Mouse (Mus musculus): ENCODE results near the gene Stard7. TPM values are rescaled to one million over a fixed set of nuclear protein-coding genes. Genes with fewer than 3 reads are reported as not detected.

The Stard7 gene
- total and polyA plus RNA-seq, 2 experiments from 2014 or later = 104 to 151 TPM

GRCm38 (mm10) chr2:127304609-127305210, 34.7 kb downstream of the Stard7 start:
- no peak overlapping the region for H3K4me3 ChIP-seq (ENCODE audit: low read depth, low read length)
- H3K27me3 ChIP-seq (ENCODE audit: insufficient read depth, low read length) = no peaks in the 10 kb centered on the region
- no peak overlapping the region for H3K9ac ChIP-seq (replicated peaks; ENCODE audit: low read length, poor library complexity, severe bottlenecking)
- 90% methylated on average over 3 of the region's 3 CpGs for WGBS
- TF ChIP-seq CTCF (IDR thresholded peaks at IDR 0.05) = no peak
- no peak for DNase-seq (ENCODE audit: low spot score)
- peaks cover 13% of the 10 kb centered on the region; the same call in 1 of the 2 replicates for H3K36me3 ChIP-seq (ENCODE audit: insufficient read depth, low read length)
- H3K9me3 ChIP-seq (ENCODE audit: low read length) = no peaks in the 10 kb centered on the region
- no peaks in the 10 kb centered on the region for H3K4me1 ChIP-seq (ENCODE audit: insufficient read depth, low read length)
- ATAC-seq (ENCODE audit: low FRiP score) = no peak
- no peak overlapping the region for H3K4me2 ChIP-seq (ENCODE audit: low read depth, low read length, poor library complexity, severe bottlenecking)
- no peak overlapping the region for H3K27ac ChIP-seq (ENCODE audit: low read depth, low read length)

GRCm38 (mm10) chr2:127306123-127306522, 36.1 kb downstream of the Stard7 start:
- H3K27me3 ChIP-seq (ENCODE audit: insufficient read depth, low read length) = no peaks in the 10 kb centered on the region
- H3K4me1 ChIP-seq (ENCODE audit: insufficient read depth, low read length) = no peaks in the 10 kb centered on the region
- H3K9ac ChIP-seq (replicated peaks; ENCODE audit: low read length, poor library complexity, severe bottlenecking) = no peak overlapping the region
- no peak overlapping the region for H3K4me3 ChIP-seq (ENCODE audit: low read depth, low read length)
- no peaks in the 10 kb centered on the region for H3K9me3 ChIP-seq (ENCODE audit: low read length)
- ATAC-seq (ENCODE audit: low FRiP score) = no peak
- DNase-seq (ENCODE audit: low spot score) = no peak
- H3K36me3 ChIP-seq (ENCODE audit: insufficient read depth, low read length) = peaks cover 5% of the 10 kb centered on the region; the same call in 1 of the 2 replicates
- TF ChIP-seq CTCF (IDR thresholded peaks at IDR 0.05) = peak; percentile 40
- no peak overlapping the region for H3K4me2 ChIP-seq (ENCODE audit: low read depth, low read length, poor library complexity, severe bottlenecking)
- H3K27ac ChIP-seq (ENCODE audit: low read depth, low read length) = no peak overlapping the region

GRCm38 (mm10) chr2:127307179-127307578, 37.2 kb downstream of the Stard7 start:
- no peak for ATAC-seq (ENCODE audit: low FRiP score)
- Histone ChIP-seq H3K4me1 (ENCODE audit: insufficient read depth, low read length) (no peaks in the 10 kb centered on the region), H3K9ac (replicated peaks; ENCODE audit: low read length, poor library complexity, severe bottlenecking) (no peak overlapping the region), H3K27me3 (ENCODE audit: insufficient read depth, low read length) (no peaks in the 10 kb centered on the region), H3K36me3 (ENCODE audit: insufficient read depth, low read length) (no peaks in the 10 kb centered on the region), H3K4me3 (ENCODE audit: low read depth, low read length) (no peak overlapping the region), H3K4me2 (ENCODE audit: low read depth, low read length, poor library complexity, severe bottlenecking) (no peak overlapping the region), H3K9me3 (ENCODE audit: low read length) (no peaks in the 10 kb centered on the region), H3K27ac (ENCODE audit: low read depth, low read length) (no peak overlapping the region)
- no peak for DNase-seq (ENCODE audit: low spot score)
- no peak for TF ChIP-seq CTCF (IDR thresholded peaks at IDR 0.05)
- WGBS = 57% methylated on average over 3 of the region's 3 CpGs

- Histone ChIP-seq H3K4me1 (ENCODE audit: insufficient read depth, low read length) (no peaks in the 10 kb centered on the region), H3K36me3 (ENCODE audit: insufficient read depth, low read length) (no peaks in the 10 kb centered on the region), H3K4me2 (ENCODE audit: low read depth, low read length, poor library complexity, severe bottlenecking) (no peak overlapping the region), H3K27me3 (ENCODE audit: insufficient read depth, low read length) (no peaks in the 10 kb centered on the region), H3K4me3 (ENCODE audit: low read depth, low read length) (no peak overlapping the region), H3K27ac (ENCODE audit: low read depth, low read length) (no peak overlapping the region), H3K9ac (replicated peaks; ENCODE audit: low read length, poor library complexity, severe bottlenecking) (no peak overlapping the region), H3K9me3 (ENCODE audit: low read length) (no peaks in the 10 kb centered on the region)
- peak; percentile 10 for DNase-seq (ENCODE audit: low spot score)
- ATAC-seq (ENCODE audit: low FRiP score) = no peak
- 94% methylated on average over 2 of the region's 2 CpGs for WGBS
- peak; percentile 59 for TF ChIP-seq CTCF (IDR thresholded peaks at IDR 0.05)
These were observed 38.6 kb downstream of the Stard7 start for GRCm38 (mm10) chr2:127308660-127309059.

- no peak for TF ChIP-seq CTCF (IDR thresholded peaks at IDR 0.05)
- DNase-seq (ENCODE audit: low spot score) = no peak
- WGBS = 61% methylated on average over 2 of the region's 2 CpGs
- Histone ChIP-seq H3K36me3 (ENCODE audit: insufficient read depth, low read length) (no peaks in the 10 kb centered on the region), H3K27ac (ENCODE audit: low read depth, low read length) (no peak overlapping the region), H3K9me3 (ENCODE audit: low read length) (no peaks in the 10 kb centered on the region), H3K9ac (replicated peaks; ENCODE audit: low read length, poor library complexity, severe bottlenecking) (no peak overlapping the region), H3K4me3 (ENCODE audit: low read depth, low read length) (no peak overlapping the region), H3K27me3 (ENCODE audit: insufficient read depth, low read length) (no peaks in the 10 kb centered on the region), H3K4me1 (ENCODE audit: insufficient read depth, low read length) (no peaks in the 10 kb centered on the region), H3K4me2 (ENCODE audit: low read depth, low read length, poor library complexity, severe bottlenecking) (no peak overlapping the region)
- ATAC-seq (ENCODE audit: low FRiP score) = no peak
These were observed 40.2 kb downstream of the Stard7 start for GRCm38 (mm10) chr2:127310246-127310645.

- Histone ChIP-seq H3K27me3 (ENCODE audit: insufficient read depth, low read length) (no peaks in the 10 kb centered on the region), H3K4me2 (ENCODE audit: low read depth, low read length, poor library complexity, severe bottlenecking) (no peak overlapping the region), H3K9me3 (ENCODE audit: low read length) (no peaks in the 10 kb centered on the region), H3K4me3 (ENCODE audit: low read depth, low read length) (no peak overlapping the region), H3K9ac (replicated peaks; ENCODE audit: low read length, poor library complexity, severe bottlenecking) (no peak overlapping the region), H3K27ac (ENCODE audit: low read depth, low read length) (no peak overlapping the region), H3K36me3 (ENCODE audit: insufficient read depth, low read length) (no peaks in the 10 kb centered on the region), H3K4me1 (ENCODE audit: insufficient read depth, low read length) (no peaks in the 10 kb centered on the region)
- WGBS = 92% methylated on average over 7 of the region's 7 CpGs
- ATAC-seq (ENCODE audit: low FRiP score) (no peak), DNase-seq (ENCODE audit: low spot score) (no peak)
- TF ChIP-seq CTCF (IDR thresholded peaks at IDR 0.05) = no peak
These were observed 40.7 kb downstream of the Stard7 start for GRCm38 (mm10) chr2:127310685-127311084.
